Mouse (Mus musculus) brain, embryonic 14.5 days (tissue): Measurements from ENCODE around the gene Gm4981.
"Not testable (repeated sequence)": the region's sequence is repeated elsewhere in the genome, so short reads cannot be mapped to it uniquely, and the experiment has no call there.

Source experiments
- CTCF ChIP-seq: fragments of 200-500 bp; IDR thresholded peaks from 2 replicates; pipeline ENCODE4 v1.5.1; 2012; ENCODE audit warnings: inconsistent platforms, mild to moderate bottlenecking, moderate library complexity, borderline replicate concordance; ENCODE audit not compliant: insufficient read depth, insufficient read length; ENCODE audit errors: extremely low read depth
- POLR2A ChIP-seq: fragments of 200-500 bp; IDR thresholded peaks from 2 replicates; pipeline ENCODE4 v1.6.1; 2012; ENCODE audit warnings: mild to moderate bottlenecking, inconsistent platforms, borderline replicate concordance; ENCODE audit not compliant: poor library complexity, insufficient read depth, insufficient read length, severe bottlenecking; ENCODE audit errors: extremely low read depth

- not testable (repeated sequence) for TF ChIP-seq CTCF, POLR2A
These were observed 4.5 kb downstream of the Gm4981 start for GRCm38 (mm10) chr10:58231779-58232640.
